Mouse (Mus musculus) bone marrow macrophage, adult 2 months (primary cell): ENCODE measurements around the gene Gja8.

Experiments
- CTCF ChIP-seq: IDR thresholded peaks from 2 replicates; pipeline ENCODE4 v1.5.1; 2012; ENCODE audit warnings: low read depth, mild to moderate bottlenecking, low read length, moderate library complexity
- POLR2A ChIP-seq: IDR thresholded peaks from 2 replicates; pipeline ENCODE4 v1.6.1; 2012; ENCODE audit warnings: mild to moderate bottlenecking, low read depth, low read length, borderline replicate concordance

DNA sequence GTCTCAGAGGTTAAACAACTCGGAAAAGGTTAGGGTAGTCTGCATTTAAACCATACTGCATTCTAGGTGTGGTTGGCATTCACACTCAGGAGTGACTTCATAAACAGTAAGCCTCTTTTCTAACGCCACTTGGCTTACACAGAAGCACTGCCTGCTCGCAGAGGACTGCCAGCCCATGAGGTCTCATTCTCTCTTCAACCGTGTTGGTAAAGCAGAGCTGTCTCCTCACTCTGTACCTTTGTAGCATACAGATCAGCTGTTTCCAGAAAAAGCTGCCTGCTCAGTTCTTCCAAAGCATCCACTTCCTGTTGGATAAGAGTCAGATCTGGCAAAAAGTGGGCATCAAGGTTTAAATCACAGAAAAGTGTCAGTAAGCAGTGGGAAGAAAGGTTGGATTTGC lies 45.4 kb downstream of the Gja8 start:
- TF ChIP-seq CTCF (no peak), POLR2A (no peak)
